Mouse (Mus musculus): ENCODE data around the gene Arrdc1. TPM values are rescaled to one million over a fixed set of nuclear protein-coding genes. Genes with fewer than 3 reads are reported as not detected.

Arrdc1 gene
- total RNA-seq, 1 experiment = 14.4 TPM

GRCm38 (mm10) chr2:24902999-24903398 is 32.1 kb downstream of the Arrdc1 start:
- in situ Hi-C loops (cut with MboI; ENCODE audit: low sequenced_read_pairs in 2 of 2, unreplicated experiment in 2 of 2) = no loop called here
- Histone ChIP-seq H3K4me1 (ENCODE audit: control insufficient read depth in 2 of 2, insufficient read depth in 2 of 2, low read length in 2 of 2, poor library complexity in 1 of 2) (peaks cover 7% of the 10 kb centered on the region in 2 experiments), H3K4me3 (ENCODE audit: insufficient read depth in 1 of 2, low read depth in 1 of 2, low read length in 2 of 2, poor library complexity in 1 of 2, severe bottlenecking in 1 of 2) (no peak overlapping the region), H3K9ac (ENCODE audit: insufficient read depth, low read depth, low read length, poor library complexity, severe bottlenecking) (no peak overlapping the region), H3K9me3 (ENCODE audit: control insufficient read depth, insufficient read depth, low read depth, low read length) (no peaks in the 10 kb centered on the region), H3K27ac (ENCODE audit: insufficient read depth, low read depth, low read length, poor library complexity, severe bottlenecking) (no peak overlapping the region), H3K36me3 (ENCODE audit: control insufficient read depth, insufficient read depth, low read length, poor library complexity, severe bottlenecking) (0 out of 2 replicates have a peak, but pooled peaks cover 1% of the 10 kb centered on the region)
- TF ChIP-seq ZNF384 (IDR thresholded peaks at IDR 0.05; ENCODE audit: low read depth, low read length) (no peak), ZC3H11A (IDR thresholded peaks at IDR 0.05; ENCODE audit: borderline replicate concordance, low read depth, low read length) (no peak), HCFC1 (IDR thresholded peaks at IDR 0.05; ENCODE audit: borderline replicate concordance, insufficient read depth, low read length) (no peak), MAFK (IDR thresholded peaks at IDR 0.05; ENCODE audit: insufficient read depth, low read depth, low read length) (no peak), CHD2 (IDR thresholded peaks at IDR 0.05; ENCODE audit: low read depth, low read length) (no peak)
- DNase-seq (ENCODE audit: low read depth, low spot score) = no peak

GRCm38 (mm10) chr2:24901055-24901454 is 34.0 kb downstream of the Arrdc1 start:
- no peak for DNase-seq (ENCODE audit: low read depth, low spot score)
- in situ Hi-C loops (cut with MboI; ENCODE audit: low sequenced_read_pairs in 2 of 2, unreplicated experiment in 2 of 2) = no loop called here
- Histone ChIP-seq H3K9ac (ENCODE audit: insufficient read depth, low read depth, low read length, poor library complexity, severe bottlenecking) (no peak overlapping the region), H3K9me3 (ENCODE audit: control insufficient read depth, insufficient read depth, low read depth, low read length) (no peaks in the 10 kb centered on the region), H3K36me3 (ENCODE audit: control insufficient read depth, insufficient read depth, low read length, poor library complexity, severe bottlenecking) (0 out of 2 replicates have a peak, but pooled peaks cover 2% of the 10 kb centered on the region), H3K27ac (ENCODE audit: insufficient read depth, low read depth, low read length, poor library complexity, severe bottlenecking) (no peak overlapping the region), H3K4me3 (ENCODE audit: insufficient read depth in 1 of 2, low read depth in 1 of 2, low read length in 2 of 2, poor library complexity in 1 of 2, severe bottlenecking in 1 of 2) (no peak overlapping the region), H3K4me1 (ENCODE audit: control insufficient read depth in 2 of 2, insufficient read depth in 2 of 2, low read length in 2 of 2, poor library complexity in 1 of 2) (peaks cover 7 to 10% of the 10 kb centered on the region in 2 experiments)
- TF ChIP-seq ZNF384 (IDR thresholded peaks at IDR 0.05; ENCODE audit: low read depth, low read length) (no peak), CHD2 (IDR thresholded peaks at IDR 0.05; ENCODE audit: low read depth, low read length) (no peak), MAFK (IDR thresholded peaks at IDR 0.05; ENCODE audit: insufficient read depth, low read depth, low read length) (no peak), HCFC1 (IDR thresholded peaks at IDR 0.05; ENCODE audit: borderline replicate concordance, insufficient read depth, low read length) (no peak), ZC3H11A (IDR thresholded peaks at IDR 0.05; ENCODE audit: borderline replicate concordance, low read depth, low read length) (no peak)

- H3K9me3 ChIP-seq (ENCODE audit: control insufficient read depth, insufficient read depth, low read depth, low read length) = no peaks in the 10 kb centered on the region
- H3K36me3 ChIP-seq (ENCODE audit: control insufficient read depth, insufficient read depth, low read length, poor library complexity, severe bottlenecking) = 0 out of 2 replicates have a peak, but pooled peaks cover 2% of the 10 kb centered on the region
- peaks cover 0 to 3% of the 10 kb centered on the region in 2 experiments; a peak in 1 of 4 replicates for H3K4me1 ChIP-seq (ENCODE audit: control insufficient read depth in 2 of 2, insufficient read depth in 2 of 2, low read length in 2 of 2, poor library complexity in 1 of 2)
- in situ Hi-C loops (cut with MboI; ENCODE audit: low sequenced_read_pairs in 2 of 2, unreplicated experiment in 2 of 2) = no loop called here
- H3K27ac ChIP-seq (ENCODE audit: insufficient read depth, low read depth, low read length, poor library complexity, severe bottlenecking) = no peak overlapping the region
- H3K9ac ChIP-seq (ENCODE audit: insufficient read depth, low read depth, low read length, poor library complexity, severe bottlenecking) = no peak overlapping the region
- no peak overlapping the region for H3K4me3 ChIP-seq (ENCODE audit: insufficient read depth in 1 of 2, low read depth in 1 of 2, low read length in 2 of 2, poor library complexity in 1 of 2, severe bottlenecking in 1 of 2)
- TF ChIP-seq ZNF384 (IDR thresholded peaks at IDR 0.05; ENCODE audit: low read depth, low read length) (no peak), HCFC1 (IDR thresholded peaks at IDR 0.05; ENCODE audit: borderline replicate concordance, insufficient read depth, low read length) (no peak), ZC3H11A (IDR thresholded peaks at IDR 0.05; ENCODE audit: borderline replicate concordance, low read depth, low read length) (no peak), MAFK (IDR thresholded peaks at IDR 0.05; ENCODE audit: insufficient read depth, low read depth, low read length) (no peak), CHD2 (IDR thresholded peaks at IDR 0.05; ENCODE audit: low read depth, low read length) (no peak)
- no peak for DNase-seq (ENCODE audit: low read depth, low spot score)
These were observed 35.8 kb downstream of the Arrdc1 start for GRCm38 (mm10) chr2:24899292-24899691.

- no peak overlapping the region for H3K27ac ChIP-seq (ENCODE audit: insufficient read depth, low read depth, low read length, poor library complexity, severe bottlenecking)
- DNase-seq (ENCODE audit: low read depth, low spot score) = no peak
- 0 out of 2 replicates have a peak, but pooled peaks cover 2% of the 10 kb centered on the region for H3K36me3 ChIP-seq (ENCODE audit: control insufficient read depth, insufficient read depth, low read length, poor library complexity, severe bottlenecking)
- in situ Hi-C loops (cut with MboI; ENCODE audit: low sequenced_read_pairs in 2 of 2, unreplicated experiment in 2 of 2) = no loop called here
- H3K4me1 ChIP-seq (ENCODE audit: control insufficient read depth in 2 of 2, insufficient read depth in 2 of 2, low read length in 2 of 2, poor library complexity in 1 of 2) = peaks cover 0 to 3% of the 10 kb centered on the region in 2 experiments; a peak in 2 of 4 replicates
- no peak overlapping the region for H3K4me3 ChIP-seq (ENCODE audit: insufficient read depth in 1 of 2, low read depth in 1 of 2, low read length in 2 of 2, poor library complexity in 1 of 2, severe bottlenecking in 1 of 2)
- H3K9ac ChIP-seq (ENCODE audit: insufficient read depth, low read depth, low read length, poor library complexity, severe bottlenecking) = no peak overlapping the region
- no peaks in the 10 kb centered on the region for H3K9me3 ChIP-seq (ENCODE audit: control insufficient read depth, insufficient read depth, low read depth, low read length)
- TF ChIP-seq ZC3H11A (IDR thresholded peaks at IDR 0.05; ENCODE audit: borderline replicate concordance, low read depth, low read length) = no peak
- TF ChIP-seq MAFK (IDR thresholded peaks at IDR 0.05; ENCODE audit: insufficient read depth, low read depth, low read length) = no peak
- no peak for TF ChIP-seq CHD2 (IDR thresholded peaks at IDR 0.05; ENCODE audit: low read depth, low read length)
- no peak for TF ChIP-seq HCFC1 (IDR thresholded peaks at IDR 0.05; ENCODE audit: borderline replicate concordance, insufficient read depth, low read length)
- TF ChIP-seq ZNF384 (IDR thresholded peaks at IDR 0.05; ENCODE audit: low read depth, low read length) = no peak
These were observed 38.3 kb downstream of the Arrdc1 start for GRCm38 (mm10) chr2:24896761-24897160.
